Mouse (Mus musculus): Measurements from ENCODE around the gene A630076J17Rik.

GRCm38 (mm10) chr3:107185597-107185996, 44.8 kb upstream of the A630076J17Rik start:
- TF ChIP-seq CTCF (conservative IDR thresholded peaks at IDR 0.05; ENCODE audit: low read length) (no peak), POU5F1 (IDR thresholded peaks at IDR 0.05; ENCODE audit: borderline replicate concordance, low read length) (no peak), NANOG (IDR thresholded peaks at IDR 0.05; ENCODE audit: borderline replicate concordance, low read length) (no peak)
